Mouse (Mus musculus) bone marrow macrophage, adult 2 months (primary cell): Measurements from ENCODE around the gene Krt16. TPM values are rescaled to one million over a fixed set of nuclear protein-coding genes. Genes with fewer than 3 reads are reported as not detected.

Source experiments
- H3K27ac ChIP-seq: 2 replicates; pipeline ENCODE4 v1.5.1; 2012; ENCODE audit warnings: low read depth, low read length; ENCODE audit not compliant: insufficient read depth
- H3K4me1 ChIP-seq: 2 replicates; pipeline ENCODE4 v1.6.1; 2012; ENCODE audit warnings: low read length; ENCODE audit not compliant: control insufficient read depth, insufficient read depth
- H3K4me3 ChIP-seq: 2 replicates; pipeline ENCODE4 v1.5.1; 2012; ENCODE audit warnings: mild to moderate bottlenecking, low read length, moderate library complexity; ENCODE audit not compliant: insufficient read depth
- CTCF ChIP-seq: IDR thresholded peaks from 2 replicates; pipeline ENCODE4 v1.5.1; 2012; ENCODE audit warnings: low read depth, mild to moderate bottlenecking, low read length, moderate library complexity
- POLR2A ChIP-seq: IDR thresholded peaks from 2 replicates; pipeline ENCODE4 v1.6.1; 2012; ENCODE audit warnings: mild to moderate bottlenecking, low read depth, low read length, borderline replicate concordance
- polyA plus RNA-seq: library from polyadenylated mRNA; stranded (reverse); fragments of >200 nt; gene quantifications from 2 replicates; pipeline ENCODE4 v1.2.4, GENCODE M21; 2012; ENCODE audit not compliant: missing spikeins, insufficient read depth, insufficient read length

The Krt16 gene
- not detected in 2 replicates for polyA plus RNA-seq

DNA sequence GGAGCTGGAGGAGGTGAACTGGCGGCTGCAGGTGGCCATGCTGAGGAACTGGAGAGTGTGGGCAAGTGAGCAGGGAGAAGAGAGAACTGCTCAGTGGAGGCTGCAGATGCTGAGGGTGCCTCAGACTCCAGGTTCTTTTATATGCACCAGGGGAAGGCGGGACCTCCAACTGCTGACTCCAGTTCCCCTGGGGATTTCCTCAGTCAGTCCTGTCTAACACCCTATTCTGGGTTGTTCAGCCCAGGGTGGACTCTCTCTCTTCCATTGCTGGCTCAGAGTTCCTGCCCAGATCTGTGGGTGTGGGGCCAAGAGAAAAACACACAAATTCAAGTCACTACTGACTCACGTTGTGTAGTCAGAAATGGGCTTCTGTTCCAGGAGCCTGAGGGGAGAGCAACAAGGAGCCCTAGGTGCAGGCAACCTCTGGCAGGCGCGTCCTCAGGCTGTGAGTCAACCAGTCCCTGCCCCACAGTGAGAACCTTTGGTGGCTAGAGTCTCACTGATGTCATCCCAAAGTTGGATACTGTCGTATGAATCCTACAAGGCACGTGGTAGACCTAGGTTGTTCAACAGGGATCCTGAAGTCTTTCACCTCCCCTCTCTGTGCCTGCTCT is at the start of gene Krt16:
TSS of gene Krt16 (minus strand) at position 51 of the 614 bp plus-strand sequence.
- H3K27ac ChIP-seq = no peak within 1 kb of the TSS
- no peak for TF ChIP-seq POLR2A
- TF ChIP-seq CTCF = no peak
- H3K4me1 ChIP-seq = no peaks in the 10 kb centered on the region

DNA sequence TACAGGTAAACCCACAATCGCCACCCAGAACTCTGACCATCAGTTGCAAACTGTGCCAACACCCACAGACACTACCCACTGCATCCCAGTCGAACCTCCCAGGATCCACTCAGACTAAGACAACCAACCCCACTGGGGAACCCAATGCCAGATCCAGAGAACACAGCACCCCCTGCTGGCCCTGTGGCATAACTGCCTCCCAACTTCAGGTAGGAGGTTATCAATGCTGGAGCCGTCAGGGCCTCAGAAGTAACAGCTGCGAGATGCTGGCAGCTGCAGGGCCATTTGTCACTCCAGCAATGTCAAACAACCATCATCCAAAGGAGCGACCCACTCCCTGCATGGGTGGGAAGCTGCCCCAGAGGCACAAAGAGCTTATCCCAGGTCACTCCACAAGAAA is 49.1 kb upstream of the Krt16 start:
- no peak overlapping the region for H3K27ac ChIP-seq
- no peak for TF ChIP-seq POLR2A
- TF ChIP-seq CTCF = peak; percentile 72
- peaks cover 5% of the 10 kb centered on the region for H3K4me1 ChIP-seq
- H3K4me3 ChIP-seq = no peak overlapping the region

More for the DNA sequence above, at the start of gene Krt16:
- H3K4me3 ChIP-seq = no peak within 1 kb of the TSS

DNA sequence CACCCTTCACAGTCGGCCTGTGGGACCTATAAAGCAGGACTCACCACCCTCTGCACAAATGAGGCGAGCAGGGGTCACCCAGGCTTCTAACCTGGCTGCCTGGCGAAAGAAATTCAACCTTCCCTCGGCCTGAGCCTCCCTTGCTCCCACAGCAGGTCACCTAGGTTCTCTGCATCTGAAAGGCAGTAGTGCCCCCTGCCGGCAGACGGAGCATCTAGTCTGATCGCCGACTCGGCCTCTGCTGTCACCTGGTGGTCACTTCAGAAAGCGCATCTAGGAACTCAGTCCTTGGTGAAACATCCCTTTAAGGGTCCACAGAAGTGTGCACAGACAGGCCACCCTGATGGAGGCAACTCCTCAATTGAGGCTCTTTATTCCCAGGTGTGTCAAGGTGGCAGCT is 46.6 kb upstream of the Krt16 start:
- Histone ChIP-seq H3K4me1 (peaks cover 5% of the 10 kb centered on the region), H3K4me3 (no peak overlapping the region), H3K27ac (no peak overlapping the region)
- TF ChIP-seq CTCF (peak; percentile 99), POLR2A (no peak)

DNA sequence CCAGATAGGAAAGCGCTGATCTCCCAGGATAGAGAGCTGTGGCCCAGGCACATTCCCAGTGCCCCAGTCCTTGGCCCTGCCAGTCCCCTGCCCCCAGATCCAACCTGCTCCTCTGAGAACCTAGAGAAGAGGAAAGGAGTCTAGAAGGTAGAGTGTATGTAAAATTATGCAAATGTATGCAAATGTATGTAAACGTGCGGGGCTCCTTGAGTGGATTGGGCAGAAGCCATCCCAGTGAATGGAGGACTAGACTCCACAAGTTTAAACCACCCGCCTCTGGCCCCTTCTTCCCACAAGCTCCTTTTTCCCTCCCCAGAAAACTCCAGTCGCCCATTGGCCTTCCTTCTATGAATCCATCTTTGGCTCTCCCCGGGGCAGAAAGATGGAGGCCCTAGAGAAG is 44.2 kb upstream of the Krt16 start:
- Histone ChIP-seq H3K4me1 (no peaks in the 10 kb centered on the region), H3K4me3 (no peak overlapping the region), H3K27ac (no peak overlapping the region)
- TF ChIP-seq CTCF (no peak), POLR2A (no peak)

DNA sequence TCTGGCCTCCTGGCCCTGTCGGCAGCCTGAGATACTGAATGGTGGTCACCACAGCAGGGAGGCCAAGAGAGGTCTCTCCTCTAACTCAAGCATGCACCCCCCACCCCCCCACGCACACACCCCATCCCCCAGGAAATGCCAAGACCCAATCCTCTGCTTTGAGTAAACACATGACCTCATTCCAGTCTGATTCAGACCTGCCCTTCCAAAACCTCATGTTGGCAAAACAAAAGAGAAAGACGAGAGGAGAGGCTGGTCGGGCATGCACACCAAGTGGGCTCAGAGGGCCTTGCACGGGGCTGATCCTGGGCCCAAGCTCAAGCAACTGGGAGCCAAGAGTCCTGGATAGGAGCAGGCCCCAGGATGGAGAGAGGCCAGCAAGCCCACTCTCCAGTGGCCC is 41.5 kb upstream of the Krt16 start:
- Histone ChIP-seq H3K27ac (no peak overlapping the region), H3K4me1 (no peaks in the 10 kb centered on the region), H3K4me3 (no peak overlapping the region)
- no peak for TF ChIP-seq CTCF
- no peak for TF ChIP-seq POLR2A

DNA sequence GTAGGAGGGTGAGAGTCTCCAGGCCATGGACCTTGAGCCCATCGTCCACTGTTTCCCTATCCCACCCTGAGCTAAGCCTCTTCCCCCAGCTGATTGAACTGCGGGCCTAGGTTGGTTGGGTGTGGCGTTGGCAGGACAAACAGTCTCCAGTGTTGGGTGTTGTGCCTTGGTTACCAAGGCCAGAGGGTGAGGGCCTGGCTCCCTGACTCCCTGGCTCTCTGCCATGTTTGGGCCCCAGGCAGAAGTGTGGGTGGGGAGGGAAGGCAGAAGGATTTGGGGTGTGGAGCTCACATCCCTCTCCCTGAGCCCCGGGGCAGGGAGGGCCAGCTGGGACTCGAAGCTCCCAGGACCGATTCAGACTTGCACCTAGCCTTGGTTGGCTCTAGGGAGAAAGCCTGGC is 40.2 kb upstream of the Krt16 start:
- Histone ChIP-seq H3K4me3 (no peak overlapping the region), H3K27ac (no peak overlapping the region), H3K4me1 (no peaks in the 10 kb centered on the region)
- TF ChIP-seq POLR2A = no peak
- TF ChIP-seq CTCF = no peak

DNA sequence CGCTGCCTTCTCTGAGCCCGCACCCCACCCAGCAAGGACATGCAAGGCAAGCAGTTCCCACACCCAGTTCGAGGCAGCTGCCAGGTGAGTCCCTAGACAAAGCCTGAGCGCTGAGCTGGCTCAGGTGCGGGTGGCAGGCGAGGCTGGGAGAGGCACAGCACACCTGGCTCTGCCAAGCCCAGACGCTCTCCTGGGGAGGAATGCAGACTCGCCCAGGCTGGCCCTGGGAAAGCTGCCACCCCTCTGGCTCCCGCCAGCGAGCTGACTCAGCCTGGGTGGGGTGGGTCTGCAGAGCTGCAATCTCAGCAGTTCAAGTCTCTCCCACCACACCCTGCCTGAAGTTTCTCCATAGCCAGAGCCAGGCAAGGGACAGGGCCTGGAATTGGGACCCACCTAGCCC is 38.3 kb upstream of the Krt16 start:
- no peak for TF ChIP-seq CTCF
- no peak for TF ChIP-seq POLR2A
- no peaks in the 10 kb centered on the region for H3K4me1 ChIP-seq

DNA sequence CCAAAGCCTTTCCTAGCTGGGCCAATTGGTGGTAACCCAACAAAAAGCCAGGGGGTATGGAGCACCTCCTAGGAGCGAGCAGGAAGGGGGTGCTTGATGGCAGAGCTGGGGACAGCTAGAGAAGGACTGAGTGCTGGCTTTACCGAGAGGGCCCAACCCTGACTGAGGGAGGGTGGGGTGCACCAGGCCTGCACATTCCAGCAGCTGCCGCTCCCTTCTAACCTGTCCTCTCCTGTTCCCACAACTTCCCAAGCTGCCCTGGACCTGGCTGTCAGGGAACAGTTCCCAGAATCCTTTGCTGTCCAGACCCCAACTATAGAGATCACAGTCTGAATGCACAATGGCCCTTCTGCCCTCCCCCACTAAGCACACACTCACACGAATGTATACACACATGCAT is 36.3 kb upstream of the Krt16 start:
- no peak overlapping the region for H3K27ac ChIP-seq
- no peaks in the 10 kb centered on the region for H3K4me1 ChIP-seq
- TF ChIP-seq CTCF = no peak
- no peak for TF ChIP-seq POLR2A
- H3K4me3 ChIP-seq = no peak overlapping the region

More for the DNA sequence above, 38.3 kb upstream of the Krt16 start:
- H3K27ac ChIP-seq = no peak overlapping the region
- no peak overlapping the region for H3K4me3 ChIP-seq

DNA sequence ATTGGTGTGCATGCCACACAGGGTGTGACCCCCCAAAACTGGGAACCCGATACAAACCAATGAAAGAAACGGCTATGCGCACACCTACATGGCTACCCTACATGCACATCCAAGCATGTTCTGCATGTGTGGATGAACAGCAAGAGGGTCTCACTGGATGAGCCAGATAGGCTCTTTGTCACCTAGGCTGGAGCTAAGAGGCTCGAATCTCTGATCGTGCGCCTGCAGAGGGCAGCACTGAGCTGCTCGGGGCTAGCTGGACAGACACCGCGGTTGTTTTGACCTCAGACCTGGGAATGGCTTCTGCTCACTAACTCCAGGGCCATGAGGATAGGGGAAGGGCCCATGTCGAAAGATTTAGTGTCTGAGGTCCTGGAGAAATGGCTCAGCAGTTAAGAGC is 33.8 kb upstream of the Krt16 start:
- no peaks in the 10 kb centered on the region for H3K4me1 ChIP-seq
- no peak overlapping the region for H3K4me3 ChIP-seq
- no peak overlapping the region for H3K27ac ChIP-seq
- no peak for TF ChIP-seq POLR2A
- peak; percentile 70 for TF ChIP-seq CTCF

DNA sequence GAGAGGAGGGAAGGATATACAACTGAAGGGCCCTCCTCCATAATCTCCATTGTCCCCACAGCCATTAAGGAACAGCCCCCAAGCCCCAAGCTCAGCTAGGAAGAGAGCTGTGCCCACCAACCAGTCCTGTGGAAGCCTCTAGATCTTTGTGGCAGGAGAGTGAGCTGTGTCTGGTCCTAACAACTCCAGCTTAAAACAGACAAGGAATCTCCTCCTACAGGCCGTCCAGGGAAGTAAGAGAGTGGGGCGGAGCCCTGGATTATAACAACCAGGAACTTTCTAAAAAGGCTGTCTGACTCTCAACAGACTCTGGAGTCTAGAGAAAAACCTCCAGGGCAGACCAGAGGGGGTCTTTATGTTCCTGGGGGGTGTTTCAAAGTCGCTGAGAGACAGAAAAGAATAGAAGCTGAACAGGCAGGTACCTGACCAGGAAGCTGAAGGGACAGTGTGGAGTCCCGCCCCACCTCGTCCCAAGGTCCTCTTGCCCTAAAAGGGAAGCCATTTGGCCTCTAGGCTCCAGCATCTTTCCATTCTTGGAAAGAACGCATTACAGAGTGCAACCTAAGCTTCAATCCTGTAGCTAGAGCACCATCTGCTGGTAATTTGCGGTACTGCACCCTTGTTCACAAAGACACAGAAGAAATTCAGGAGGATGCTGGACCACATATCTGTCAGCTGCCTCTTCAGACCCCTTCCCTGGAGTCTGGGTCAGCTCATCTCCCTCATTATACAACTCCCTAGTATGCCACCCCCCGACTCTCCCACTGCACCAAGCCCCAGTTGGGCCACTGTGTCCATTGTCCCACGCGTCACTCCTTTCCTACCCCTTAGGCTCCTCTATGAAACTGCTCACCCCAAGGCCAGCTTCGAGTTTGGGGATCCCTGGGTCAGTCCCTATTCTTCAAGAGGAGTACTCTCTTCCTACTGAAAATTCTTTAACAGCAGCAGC is 33.2 kb upstream of the Krt16 start:
- no peak overlapping the region for H3K27ac ChIP-seq
- H3K4me3 ChIP-seq = no peak overlapping the region
- TF ChIP-seq POLR2A = no peak
- no peak for TF ChIP-seq CTCF
- no peaks in the 10 kb centered on the region for H3K4me1 ChIP-seq
